8 mouse cellular contexts compared by ENCODE assay signal in the genomic region with DNA sequence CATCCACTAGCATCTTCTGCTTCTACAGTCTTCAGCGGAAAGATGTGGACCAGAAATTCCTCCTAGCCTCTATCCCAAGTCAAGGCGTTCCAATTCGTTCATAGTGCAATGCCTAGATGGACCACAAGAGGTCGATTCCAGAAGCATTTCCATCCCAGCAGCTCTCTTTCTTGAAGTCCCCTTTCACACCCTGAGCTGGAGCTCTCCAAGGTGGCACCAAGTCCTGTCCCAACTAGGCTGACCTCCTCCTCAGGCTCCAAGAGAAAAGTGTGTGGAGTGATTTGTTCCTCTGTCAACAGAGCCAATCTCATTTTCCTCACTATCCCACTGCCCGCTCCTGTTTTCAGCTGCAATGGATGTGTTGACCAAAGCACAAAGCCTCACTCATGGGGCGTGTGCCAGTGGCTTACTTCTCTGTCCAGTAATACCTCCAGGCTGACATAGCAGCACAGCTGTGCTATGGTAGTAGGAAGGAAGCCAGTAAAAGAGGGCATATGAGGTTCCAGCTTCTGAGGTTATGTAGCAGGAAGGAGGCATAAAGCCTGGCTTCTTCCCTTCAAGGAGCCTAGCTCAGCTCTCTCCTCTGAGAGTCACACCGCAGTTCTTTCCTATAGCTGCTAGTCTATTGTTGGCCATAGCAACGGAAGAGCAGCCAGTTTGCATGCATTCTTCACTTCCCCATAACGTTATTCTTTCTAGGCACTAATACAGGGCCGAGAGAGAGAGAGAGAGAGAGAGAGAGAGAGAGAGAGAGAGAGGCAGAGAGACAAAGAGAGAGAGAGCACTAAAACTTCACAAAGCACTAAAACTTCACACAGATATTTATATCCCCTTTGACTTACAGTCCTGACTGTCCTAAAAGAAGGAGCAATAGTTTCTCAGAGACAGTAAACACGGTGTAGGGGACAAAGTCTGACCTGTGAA. TPM values are rescaled to one million over a fixed set of nuclear protein-coding genes. Genes with fewer than 3 reads are reported as not detected.
DNase-seq lines count a peak whose midpoint lies in the region; ATAC-seq and TF ChIP-seq lines count a peak whose summit lies in the region.

No protein-coding gene starts in this region.

- no peak for ATAC-seq in heart, embryonic 11.5 days (replicated peaks; ENCODE audit: insufficient number of reproducible peaks, low FRiP score, low TSS enrichment)

- H3K4me3 ChIP-seq in gastrocnemius, adult 2 months: peak overlapping the region; percentile 73; the same call in 1 of the 2 replicates
- H3K4me3 ChIP-seq in CH12.LX (replicated peaks in 1 of 3; ENCODE audit: low read depth in 2 of 3, low read length in 2 of 3, poor library complexity in 1 of 3): peak overlapping the region; percentile 70 to 88 (median 71)
- no peak overlapping the region for H3K4me3 ChIP-seq in heart, embryonic 11.5 days (ENCODE audit: low read depth, low read length)

- peak overlapping the region; percentile 57 for H3K9ac ChIP-seq in CH12.LX (ENCODE audit: insufficient read depth, low read depth)
- H3K9ac ChIP-seq in heart, embryonic 11.5 days (ENCODE audit: low read depth, low read length): no peak overlapping the region

- WGBS in heart, embryonic 11.5 days (ENCODE audit: insufficient replicate concordance): 31% methylated on average over 11 of the region's 11 CpGs

- peaks cover 3 to 25% of the 10 kb centered on the region in 2 experiments for H3K4me1 ChIP-seq in CH12.LX (ENCODE audit: control insufficient read depth in 1 of 2, insufficient read depth in 2 of 2)
- peaks cover 8% of the 10 kb centered on the region; the same call in 1 of the 2 replicates for H3K4me1 ChIP-seq in heart, embryonic 11.5 days (ENCODE audit: control insufficient read depth, insufficient read depth, low read length)

- peaks cover 0 to 7% of the 10 kb centered on the region in 2 experiments for H3K36me3 ChIP-seq in CH12.LX (replicated peaks in 1 of 2; ENCODE audit: control insufficient read depth in 1 of 2, insufficient read depth in 1 of 2, low read length in 1 of 2)
- H3K36me3 ChIP-seq in heart, embryonic 11.5 days (ENCODE audit: control insufficient read depth, insufficient read depth, low read length): no peaks in the 10 kb centered on the region

- intact Hi-C loops in gastrocnemius, adult 2 months (cut with DNase I): loop anchor here (5.0 kb wide), 1 partner anchor 197 kb away; the partner anchor contains the start of genes Nek8 and Tlcd1
- intact Hi-C loops in gastrocnemius, postnatal 14 days (cut with DNase I; ENCODE audit: low total_unique reads): no loop called here

- H3K9me3 ChIP-seq in CH12.LX (replicated peaks; ENCODE audit: low read length): no peaks in the 10 kb centered on the region
- H3K9me3 ChIP-seq in heart, embryonic 11.5 days (replicated peaks; ENCODE audit: control insufficient read depth, low read length): no peaks in the 10 kb centered on the region

- peak; percentile 41 for TF ChIP-seq RAD21 in CH12.LX (IDR thresholded peaks at IDR 0.05; ENCODE audit: low read depth, low read length)

- in situ Hi-C loops in CH12.LX (cut with MboI; ENCODE audit: low pct_ligation_motif_present, low pct_unique_long_range_greater_than_20kb, low sequenced_read_pairs): no loop called here

- peaks cover 28% of the 10 kb centered on the region for H3K27me3 ChIP-seq in CH12.LX (replicated peaks)
- peaks cover 28% of the 10 kb centered on the region for H3K27me3 ChIP-seq in heart, embryonic 11.5 days (ENCODE audit: control insufficient read depth, insufficient read depth, low read length)

- H3K4me2 ChIP-seq in CH12.LX (ENCODE audit: insufficient read depth, low read depth, poor library complexity, severe bottlenecking): peak overlapping the region; percentile 95
- peak overlapping the region; percentile 61; the same call in 1 of the 2 replicates for H3K4me2 ChIP-seq in heart, embryonic 11.5 days

- TF ChIP-seq CTCF in gastrocnemius, adult 2 months (IDR thresholded peaks at IDR 0.05): peak; percentile 67
- TF ChIP-seq CTCF in CH12.LX (conservative IDR thresholded peaks at IDR 0.05 in 1 of 2, IDR thresholded peaks at IDR 0.05 in 1 of 2; ENCODE audit: low read depth in 2 of 2, low read length in 2 of 2): peak; percentile 70 to 90

- peak overlapping the region; percentile 97 for H3K27ac ChIP-seq in gastrocnemius, adult 2 months
- peak overlapping the region; percentile 84 for H3K27ac ChIP-seq in CH12.LX (ENCODE audit: insufficient read depth, low read depth)
- no peak overlapping the region for H3K27ac ChIP-seq in heart, embryonic 11.5 days (ENCODE audit: low read depth, low read length)

- TF ChIP-seq EP300 in CH12.LX (IDR thresholded peaks at IDR 0.05; ENCODE audit: low read length): peak; percentile 40

- DNase-seq in gastrocnemius, adult 2 months: peak; percentile 44
- DNase-seq in gastrocnemius, postnatal 14 days: no peak
- peak; percentile 86 for DNase-seq in CH12.LX (ENCODE audit: extremely low read depth)
- peak; percentile 68 for DNase-seq in cerebellum, adult 11-12 months
- peak; percentile 42 for DNase-seq in layer of hippocampus, adult 9-10 months (ENCODE audit: low spot score)
- DNase-seq in lung, postnatal 36 days: peak; percentile 79
- DNase-seq in telencephalon, adult 2 months (ENCODE audit: low read depth, low spot score): peak; percentile 62

- TF ChIP-seq POLR2A in CH12.LX (IDR thresholded peaks at IDR 0.05; ENCODE audit: low read depth, low read length): peak; percentile 28; the same call in 1 of the 2 replicates

- H3K79me2 ChIP-seq in CH12.LX (replicated peaks; ENCODE audit: control insufficient read depth, extremely low read depth, insufficient read depth, poor library complexity, severe bottlenecking): peaks cover 29% of the 10 kb centered on the region

- dilution Hi-C loops in CH12.LX (cut with MboI; ENCODE audit: extremely low pct_ligation_motif_present, extremely low pct_unique_long_range_greater_than_20kb, low sequenced_read_pairs): no loop called here

TF ChIP-seq in CH12.LX, 34 proteins besides CTCF, POLR2A, EP300 and RAD21 (continues in another document):
- no peak for TF ChIP-seq ZNF384 (IDR thresholded peaks at IDR 0.05; ENCODE audit: low read depth, low read length)
- no peak for TF ChIP-seq MAFK (IDR thresholded peaks at IDR 0.05; ENCODE audit: insufficient replicate concordance, low read length)
- TF ChIP-seq CHD1 (IDR thresholded peaks at IDR 0.05; ENCODE audit: low read depth, low read length): peak; percentile 90; the same call in 1 of the 2 replicates
- TF ChIP-seq USF2 (conservative IDR thresholded peaks at IDR 0.05; ENCODE audit: low read depth, low read length): no peak
- TF ChIP-seq ZMIZ1 (IDR thresholded peaks at IDR 0.05; ENCODE audit: low read depth, low read length): no peak
- peak; percentile 89 for TF ChIP-seq JUND (conservative IDR thresholded peaks at IDR 0.05; ENCODE audit: low read depth, low read length)
- TF ChIP-seq BHLHE40 (IDR thresholded peaks at IDR 0.05; ENCODE audit: low read depth, low read length): no peak
- TF ChIP-seq SIN3A (IDR thresholded peaks at IDR 0.05; ENCODE audit: low read length): peak; percentile 99
- peak; percentile 25; the same call in 1 of the 2 replicates for TF ChIP-seq HCFC1 (IDR thresholded peaks at IDR 0.05; ENCODE audit: low read depth, low read length)
- TF ChIP-seq POLR2AphosphoS2 (IDR thresholded peaks at IDR 0.05; ENCODE audit: low read depth, low read length): no peak
- TF ChIP-seq E2F4 (IDR thresholded peaks at IDR 0.05; ENCODE audit: insufficient replicate concordance, low read depth, low read length): no peak
- TF ChIP-seq NELFE (IDR thresholded peaks at IDR 0.05; ENCODE audit: low read depth, low read length): 0 out of 2 replicates have a peak, but pooled peaks have one; percentile 33
- TF ChIP-seq CHD2 (IDR thresholded peaks at IDR 0.05; ENCODE audit: low read length): peak; percentile 13; the same call in 1 of the 2 replicates
- no peak for TF ChIP-seq ETS1 (conservative IDR thresholded peaks at IDR 0.05; ENCODE audit: low read depth, low read length)
- TF ChIP-seq GABPA (IDR thresholded peaks at IDR 0.05; ENCODE audit: insufficient replicate concordance, low read depth, low read length): no peak
- no peak for TF ChIP-seq USF1 (IDR thresholded peaks at IDR 0.05; ENCODE audit: low read depth, low read length)
- TF ChIP-seq RCOR1 (conservative IDR thresholded peaks at IDR 0.05; ENCODE audit: low read depth, low read length): no peak
- TF ChIP-seq TBP (conservative IDR thresholded peaks at IDR 0.05; ENCODE audit: low read depth, low read length): 0 out of 2 replicates have a peak, but pooled peaks have one; percentile 12
- TF ChIP-seq ZC3H11A (IDR thresholded peaks at IDR 0.05; ENCODE audit: low read depth, low read length): no peak

RNA-seq across cellular contexts. Expression of gene Phf12, which starts 2.0 kb away (rescaled TPM):
- total RNA-seq in gastrocnemius, adult 2 months (2021): 10 to 100 TPM; 15.0 to 15.8 TPM
- total RNA-seq in gastrocnemius, postnatal 14 days (2021): 10 to 100 TPM; 18.3 to 19.1 TPM
- total RNA-seq in CH12.LX (2012; rRNA removed) (28.4 and 30.5 TPM in 2 replicates), CH12.LX (2014; rRNA removed) (10.7 and 12.2 TPM in 2 replicates)
- 59.7 and 61.8 TPM in 2 replicates for polyA plus RNA-seq in CH12.LX (2012; ENCODE audit: insufficient read length, low read depth)
- 9.1 and 14.2 TPM in 2 replicates for polyA plus RNA-seq in heart, embryonic 11.5 days (2014; fragmentation: Nextera tagmentation; extraction: Ambion mirVana)

RNA-seq across cellular contexts. Expression of gene Sez6, which starts 49.9 kb away (rescaled TPM):
- total RNA-seq in gastrocnemius, adult 2 months (2021): under 1 TPM in 1 of 2 experiments, not detected in 1; 0.25 TPM
- total RNA-seq in gastrocnemius, postnatal 14 days (2021): under 1 TPM; 0.51 to 0.82 TPM
- total RNA-seq in CH12.LX (2012; rRNA removed): 0.04 TPM in 1 of 2 replicates, not detected in the other
- not detected in 2 replicates for total RNA-seq in CH12.LX (2014; rRNA removed)
- 0.45 TPM in 1 of 2 replicates, not detected in the other for polyA plus RNA-seq in CH12.LX (2012; ENCODE audit: insufficient read length, low read depth)
- 0.09 TPM in 1 of 2 replicates, not detected in the other for polyA plus RNA-seq in heart, embryonic 11.5 days (2014; fragmentation: Nextera tagmentation; extraction: Ambion mirVana)

RNA-seq across cellular contexts. Expression of gene Dhrs13, which starts 51.5 kb away (rescaled TPM):
- 1 to 10 TPM in 1 of 2 experiments, under 1 TPM in 1; 0.74 to 1.1 TPM for total RNA-seq in gastrocnemius, adult 2 months (2021)
- total RNA-seq in gastrocnemius, postnatal 14 days (2021): 1 to 10 TPM; 1.6 to 1.7 TPM
- total RNA-seq in CH12.LX (2012; rRNA removed): 37.7 and 39.0 TPM in 2 replicates
- total RNA-seq in CH12.LX (2014; rRNA removed): 33.6 and 33.7 TPM in 2 replicates
- 20.9 and 21.6 TPM in 2 replicates for polyA plus RNA-seq in CH12.LX (2012; ENCODE audit: insufficient read length, low read depth)
- 12.3 and 15.8 TPM in 2 replicates for polyA plus RNA-seq in heart, embryonic 11.5 days (2014; fragmentation: Nextera tagmentation; extraction: Ambion mirVana)

RNA-seq across cellular contexts. Expression of gene Flot2, which starts 57.2 kb away (rescaled TPM):
- 10 to 100 TPM; 46.0 to 49.8 TPM for total RNA-seq in gastrocnemius, adult 2 months (2021)
- total RNA-seq in gastrocnemius, postnatal 14 days (2021): 10 to 100 TPM; 60.7 to 64.3 TPM
- total RNA-seq in CH12.LX (2012; rRNA removed): 10.1 and 14.7 TPM in 2 replicates
- 4.3 and 5.2 TPM in 2 replicates for total RNA-seq in CH12.LX (2014; rRNA removed)
- 13.1 and 13.4 TPM in 2 replicates for polyA plus RNA-seq in CH12.LX (2012; ENCODE audit: insufficient read length, low read depth)
- 62.0 and 67.1 TPM in 2 replicates for polyA plus RNA-seq in heart, embryonic 11.5 days (2014; fragmentation: Nextera tagmentation; extraction: Ambion mirVana)

Comparison
In these comparisons a context has a peak if more than half of its experiments do, and no peak if none do; other contexts are left out.
1. RNA of gene Dhrs13, which starts 51.5 kb away (total RNA-seq): 33.6 to 39.0 TPM in CH12.LX; 1.6 to 1.7 TPM in gastrocnemius, postnatal 14 days and 0.74 to 1.1 TPM in gastrocnemius, adult 2 months; every median in the first group is over 10 times any median in the second.